Mouse (Mus musculus) kidney, adult 2 months (tissue): ENCODE data around the gene Chtop. TPM values are rescaled to one million over a fixed set of nuclear protein-coding genes. Genes with fewer than 3 reads are reported as not detected.
A peak's percentile ranks its signal among the peaks of the same experiment; 100 is the strongest.

Experiments
- DNase-seq: peaks from one replicate; pipeline ENCODE4 v3.0.0; 2021
- H3K27ac ChIP-seq: fragments of 200-500 bp; 2 replicates; pipeline ENCODE4 v1.5.1; 2012; ENCODE audit warnings: low read depth, low read length, control low read depth, inconsistent platforms; ENCODE audit not compliant: insufficient read depth
- H3K27me3 ChIP-seq: fragments of 200-500 bp; replicated peaks from 2 replicates; pipeline ENCODE4 v1.6.1; 2012; ENCODE audit warnings: mild to moderate bottlenecking, moderate library complexity, low read length, inconsistent platforms; ENCODE audit not compliant: control insufficient read depth, insufficient read depth
- H3K36me3 ChIP-seq: fragments of 200-500 bp; 2 replicates; pipeline ENCODE4 v1.6.1; 2012; ENCODE audit warnings: mild to moderate bottlenecking, moderate library complexity, low read length, inconsistent platforms; ENCODE audit not compliant: control insufficient read depth, insufficient read depth
- H3K4me1 ChIP-seq: fragments of 200-500 bp; 2 replicates; pipeline ENCODE4 v1.6.1; 2011; ENCODE audit warnings: low read length; ENCODE audit not compliant: control insufficient read depth, insufficient read depth
- H3K4me3 ChIP-seq: fragments of 200-500 bp; 2 replicates; pipeline ENCODE4 v1.5.1; 2011; ENCODE audit warnings: mild to moderate bottlenecking, low read depth, low read length, control low read depth; ENCODE audit not compliant: insufficient read depth
- CTCF ChIP-seq: fragments of 200-500 bp; conservative IDR thresholded peaks from 2 replicates; pipeline ENCODE4 v1.5.1; 2011; ENCODE audit warnings: low read depth, mild to moderate bottlenecking, control low read depth, low read length, moderate library complexity, mixed read lengths; ENCODE audit not compliant: insufficient read depth, insufficient read length
- POLR2A ChIP-seq: fragments of 200-500 bp; IDR thresholded peaks from one replicate; pipeline ENCODE4 v1.6.1; 2011; ENCODE audit warnings: low read depth, low read length, control low read depth
- WGBS: fragments of 180-500 bp; shearing (Covaris S2); methylation state at CpG from one replicate; pipeline ENCODE4 v1.1.7; 2018; 5-methylcytosine and 5-hydroxymethylcytosine counted together
- polyA plus RNA-seq: library from polyadenylated mRNA; depleted of rRNA; stranded (reverse); fragments of >200 nt; gene quantifications from 2 replicates; pipeline ENCODE4 v1.2.3, GENCODE M21; 2012

Gene Chtop
- polyA plus RNA-seq, 1 experiment: 36.6 TPM

DNA sequence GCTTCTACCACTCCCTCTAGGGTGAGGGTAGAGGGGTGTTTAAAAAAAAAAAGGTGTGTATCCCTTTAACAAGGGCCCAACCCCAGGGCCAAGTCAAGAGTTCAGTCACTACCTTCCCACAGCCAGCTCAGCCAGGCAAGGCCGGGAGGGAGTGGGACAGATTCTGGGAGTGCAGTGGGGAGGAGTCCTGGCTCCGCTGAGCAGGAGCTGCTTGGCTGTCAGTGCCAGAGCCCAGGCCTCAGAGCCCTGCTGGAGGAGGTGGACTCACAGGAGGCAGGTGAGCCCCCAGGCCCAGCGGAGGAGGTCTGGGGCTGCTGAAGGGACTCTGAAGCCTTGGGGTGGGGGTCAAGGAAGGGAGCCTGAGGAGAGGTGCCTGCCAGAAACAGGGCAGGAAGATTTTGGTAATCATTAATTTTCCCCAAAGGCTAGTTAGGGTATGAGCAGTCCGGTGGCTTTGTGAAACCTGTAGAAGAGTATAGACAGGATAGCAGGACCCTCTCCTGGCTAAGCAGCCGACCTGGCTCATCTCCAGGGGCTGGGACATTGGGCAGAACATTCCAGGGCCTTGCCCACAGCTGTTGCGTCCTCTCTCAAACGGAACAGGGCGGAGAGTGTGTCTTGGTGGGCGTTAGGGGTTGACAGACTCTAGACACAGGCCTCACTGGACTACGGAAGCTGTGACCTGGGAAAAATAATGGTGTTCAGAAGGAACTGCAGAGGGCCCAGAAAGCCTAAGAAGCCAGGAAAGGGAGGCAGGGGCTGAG is 28.0 kb upstream of the Chtop start, which contains the start of gene S100a16:
TSS of gene S100a16 (plus strand) at position 114 of the 764 bp plus-strand sequence.
- WGBS: 18% methylated on average over 10 of the region's 10 CpGs
- H3K4me3 ChIP-seq: peak within 1 kb of the TSS; percentile 73
- peak within 1 kb of the TSS; percentile 96 for H3K27ac ChIP-seq
- TF ChIP-seq CTCF (no peak), POLR2A (peak; percentile 79)
- peaks cover 8% of the 10 kb centered on the region for H3K4me1 ChIP-seq
- no peaks in the 10 kb centered on the region for H3K27me3 ChIP-seq
- peak; percentile 93 for DNase-seq
- no peaks in the 10 kb centered on the region for H3K36me3 ChIP-seq

DNA sequence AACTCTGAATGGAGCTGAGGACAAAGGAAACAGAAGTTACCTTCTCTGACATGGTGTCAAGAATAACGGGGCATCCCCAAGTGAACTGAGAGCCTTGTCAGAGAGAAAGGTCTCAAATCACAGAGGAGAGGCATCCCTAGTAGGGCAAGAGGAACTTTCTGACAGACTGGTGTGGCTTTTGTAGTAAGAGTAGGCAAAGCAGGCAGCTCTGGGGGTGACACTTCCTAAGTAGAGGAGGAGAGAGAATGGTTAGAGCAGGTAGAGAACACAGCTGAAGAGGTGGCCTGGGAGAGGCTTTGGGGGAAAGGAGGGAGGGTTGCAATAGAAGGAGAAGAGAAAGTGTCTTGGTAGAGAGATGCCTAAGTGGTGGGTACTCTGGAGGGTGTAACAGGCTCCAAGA is 26.1 kb upstream of the Chtop start:
- H3K4me3 ChIP-seq: no peak overlapping the region
- TF ChIP-seq CTCF (no peak), POLR2A (no peak)
- H3K27ac ChIP-seq: no peak overlapping the region
- H3K4me1 ChIP-seq: peaks cover 5% of the 10 kb centered on the region
- H3K36me3 ChIP-seq: no peaks in the 10 kb centered on the region
- whole genome bisulfite sequencing: 69% methylated on average over 1 of the region's 1 CpGs
- H3K27me3 ChIP-seq: no peaks in the 10 kb centered on the region
- no peak for DNase-seq

DNA sequence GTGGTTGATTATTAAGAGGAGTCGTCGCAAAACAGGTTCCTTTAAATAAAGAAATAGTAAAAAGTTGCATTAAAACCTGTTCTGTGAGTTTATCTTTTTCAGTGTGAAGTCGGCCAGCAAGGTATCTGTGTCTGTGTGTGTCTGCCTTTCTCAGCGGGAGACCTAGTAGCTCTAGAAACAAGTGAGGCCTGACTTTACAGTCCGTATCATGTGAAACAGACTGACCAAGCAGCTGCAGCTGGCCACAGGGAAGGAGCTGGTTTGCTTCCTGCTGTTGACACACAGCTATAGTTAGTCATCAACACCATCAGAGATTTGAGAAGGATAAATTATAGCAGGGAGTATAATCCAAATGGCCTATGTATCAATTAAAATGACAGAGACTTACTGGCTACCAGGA is 22.4 kb upstream of the Chtop start:
- H3K27ac ChIP-seq: no peak overlapping the region
- DNase-seq: no peak
- WGBS: 61% methylated on average over 5 of the region's 5 CpGs
- no peaks in the 10 kb centered on the region for H3K27me3 ChIP-seq
- H3K4me1 ChIP-seq: peaks cover 2% of the 10 kb centered on the region; the same call in 1 of the 2 replicates
- no peaks in the 10 kb centered on the region for H3K36me3 ChIP-seq
- TF ChIP-seq POLR2A: no peak
- TF ChIP-seq CTCF: no peak
- no peak overlapping the region for H3K4me3 ChIP-seq

DNA sequence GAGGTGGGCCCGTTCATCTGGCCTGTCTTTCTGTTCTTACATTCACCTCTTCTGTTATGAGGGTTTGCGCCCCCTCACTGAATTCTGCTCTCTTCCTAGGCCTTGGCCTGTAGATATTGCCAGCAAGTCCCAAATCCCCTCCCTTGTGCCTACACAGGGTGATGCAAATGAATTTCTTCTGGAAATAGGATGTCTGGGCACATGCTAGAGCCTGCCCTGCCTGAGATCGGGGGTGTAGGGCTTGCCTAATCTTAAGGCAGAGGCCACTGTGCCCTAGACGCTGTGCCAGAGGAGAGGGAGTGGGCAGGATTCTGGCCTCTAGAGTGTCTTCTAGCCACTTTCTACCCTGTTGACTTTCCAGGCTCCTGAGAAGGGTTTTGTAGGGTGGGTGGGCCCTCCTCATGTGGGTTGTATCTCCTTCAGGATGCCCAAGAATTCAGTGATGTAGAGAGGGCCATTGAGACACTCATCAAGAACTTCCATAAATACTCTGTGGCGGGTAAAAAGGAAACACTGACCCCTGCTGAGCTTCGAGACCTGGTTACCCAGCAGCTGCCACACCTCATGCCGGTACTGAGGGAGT is 18.1 kb upstream of the Chtop start:
- H3K27ac ChIP-seq: no peak overlapping the region
- H3K36me3 ChIP-seq: no peaks in the 10 kb centered on the region; the same call in 1 of the 2 replicates
- WGBS: 89% methylated on average over 7 of the region's 7 CpGs
- H3K27me3 ChIP-seq: no peaks in the 10 kb centered on the region
- no peaks in the 10 kb centered on the region for H3K4me1 ChIP-seq
- no peak for DNase-seq
- no peak overlapping the region for H3K4me3 ChIP-seq
- TF ChIP-seq POLR2A: no peak

DNA sequence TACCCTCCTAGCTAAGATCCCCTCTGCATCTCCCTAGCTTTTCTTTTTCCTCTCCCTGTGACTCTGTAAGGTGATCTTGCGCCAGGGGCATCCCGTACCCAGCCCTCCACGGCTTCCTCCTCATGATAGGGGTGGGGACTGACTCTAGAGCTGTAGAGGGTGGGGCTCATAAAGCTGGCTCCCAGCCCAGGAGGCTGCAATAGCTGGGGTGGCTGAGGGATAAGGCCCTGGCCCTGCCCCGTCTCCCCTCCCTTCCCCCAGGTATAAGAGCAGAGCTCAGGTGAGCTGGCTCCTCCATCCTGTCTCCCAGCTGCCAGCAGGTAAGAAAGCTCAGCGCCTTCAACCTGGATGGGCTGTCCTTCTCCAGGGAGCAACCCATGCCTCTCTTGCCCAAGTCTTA is 17.3 kb upstream of the Chtop start, which contains the start of gene S100a14:
TSS of gene S100a14 (plus strand) at position 277 of the 400 bp plus-strand sequence.
- 62% methylated on average over 5 of the region's 5 CpGs for WGBS
- Histone ChIP-seq H3K36me3 (no peaks in the 10 kb centered on the region; the same call in 1 of the 2 replicates), H3K27ac (no peak within 1 kb of the TSS), H3K27me3 (no peaks in the 10 kb centered on the region), H3K4me3 (no peak within 1 kb of the TSS), H3K4me1 (no peaks in the 10 kb centered on the region)
- DNase-seq: no peak
- no peak for TF ChIP-seq POLR2A
- TF ChIP-seq CTCF: no peak

DNA sequence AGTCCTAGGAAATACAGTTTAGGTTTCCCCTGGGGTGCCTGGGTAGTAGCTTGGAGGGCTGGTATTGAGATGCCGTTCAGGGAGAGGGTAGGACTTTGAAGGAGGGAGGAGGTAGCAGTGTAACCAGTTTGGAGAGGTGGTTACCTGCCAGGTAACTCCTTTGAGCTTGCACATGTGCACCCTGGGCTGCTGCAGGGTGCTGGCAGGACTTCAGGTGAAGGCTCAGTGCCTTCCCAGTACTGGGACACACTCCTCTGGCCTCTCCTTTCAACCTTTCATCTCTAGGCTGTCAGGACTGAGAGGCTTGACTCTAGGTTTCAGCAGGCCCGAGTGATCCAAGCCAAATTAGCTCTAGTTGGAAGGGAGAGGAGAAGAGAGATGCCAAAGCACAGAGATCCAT is 16.8 kb upstream of the Chtop start:
- H3K36me3 ChIP-seq: no peaks in the 10 kb centered on the region; the same call in 1 of the 2 replicates
- no peak overlapping the region for H3K27ac ChIP-seq
- H3K4me3 ChIP-seq: no peak overlapping the region
- DNase-seq: no peak
- no peaks in the 10 kb centered on the region for H3K27me3 ChIP-seq
- no peaks in the 10 kb centered on the region for H3K4me1 ChIP-seq
- WGBS: 59% methylated on average over 2 of the region's 2 CpGs
- TF ChIP-seq POLR2A: no peak
- no peak for TF ChIP-seq CTCF

DNA sequence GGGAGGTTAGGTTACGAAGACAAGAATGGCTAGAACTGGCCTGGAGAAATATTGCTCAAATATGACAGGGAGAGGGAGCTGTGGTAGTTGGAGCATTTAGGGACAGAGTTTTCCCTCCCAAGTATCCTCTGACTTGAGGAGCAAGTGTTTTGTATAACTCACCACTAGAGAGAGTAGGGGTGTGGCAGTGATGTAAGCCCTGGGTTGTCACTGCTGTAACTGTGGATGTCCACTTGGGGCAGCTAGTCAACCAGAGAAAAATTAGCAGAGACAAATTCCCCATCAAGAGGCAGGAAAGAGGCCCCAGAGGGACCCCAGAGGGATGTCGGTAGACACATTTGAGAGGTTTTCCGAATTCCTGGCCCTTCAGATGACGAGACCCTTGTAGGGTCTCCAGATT is 16.1 kb upstream of the Chtop start:
- DNase-seq: peak; percentile 81
- H3K36me3 ChIP-seq: no peaks in the 10 kb centered on the region; the same call in 1 of the 2 replicates
- H3K4me1 ChIP-seq: no peaks in the 10 kb centered on the region
- TF ChIP-seq CTCF: peak; percentile 82
- TF ChIP-seq POLR2A: no peak
- no peak overlapping the region for H3K27ac ChIP-seq
- no peaks in the 10 kb centered on the region for H3K27me3 ChIP-seq
- 64% methylated on average over 4 of the region's 4 CpGs for WGBS
- H3K4me3 ChIP-seq: no peak overlapping the region
